Mouse (Mus musculus) CH12.LX (cell line): ENCODE measurements around the gene Rpl6. TPM values are rescaled to one million over a fixed set of nuclear protein-coding genes. Genes with fewer than 3 reads are reported as not detected.

Experiments used
- DNase-seq: peaks from one replicate; pipeline ENCODE4 v3.0.0-alpha.2; 2013; ENCODE audit errors: extremely low read depth
- H3K27ac ChIP-seq: 2 replicates; pipeline ENCODE4 v1.5.1; 2012; ENCODE audit warnings: low read depth, mild to moderate bottlenecking, control low read depth, moderate library complexity; ENCODE audit not compliant: insufficient read depth
- H3K27me3 ChIP-seq: replicated peaks from 2 replicates; pipeline ENCODE3; 2012; ENCODE audit warnings: inconsistent platforms
- H3K36me3 ChIP-seq, 2 experiments: replicated peaks in 1 of 2; 2 replicates each; pipeline versions ENCODE3 to v1.6.1; 2012; ENCODE audit warnings: inconsistent platforms in 1 of 2, low read length in 1 of 2, mild to moderate bottlenecking in 1 of 2, mixed read lengths in 1 of 2, moderate library complexity in 1 of 2; ENCODE audit not compliant: control insufficient read depth in 1 of 2, insufficient read depth in 1 of 2
- H3K4me1 ChIP-seq, 2 experiments: 2 replicates each; pipeline ENCODE4 v1.6.1; 2012; ENCODE audit warnings: inconsistent platforms in 1 of 2, moderate library complexity in 1 of 2; ENCODE audit not compliant: insufficient read depth in 2 of 2, control insufficient read depth in 1 of 2
- H3K4me2 ChIP-seq: 2 replicates; pipeline ENCODE4 v1.6.1; 2012; ENCODE audit warnings: low read depth, mild to moderate bottlenecking, control low read depth; ENCODE audit not compliant: poor library complexity, insufficient read depth, severe bottlenecking
- H3K4me3 ChIP-seq, 3 experiments: fragments of 150-350 bp in 1 of 3; sonication (generic) in 1 of 3; replicated peaks in 1 of 3; 2 replicates each; pipeline versions ENCODE3 to v1.5.1; 2011 to 2012; ENCODE audit warnings: low read depth in 2 of 3, low read length in 2 of 3, mild to moderate bottlenecking in 2 of 3, moderate library complexity in 2 of 3, control low read depth in 1 of 3, improper control_type of control experiment in 1 of 3, inconsistent platforms in 1 of 3, mixed read lengths in 1 of 3; ENCODE audit not compliant: poor library complexity in 1 of 3
- H3K79me2 ChIP-seq: replicated peaks from 2 replicates; pipeline ENCODE4 v1.6.1; 2012; ENCODE audit warnings: mild to moderate bottlenecking, moderate library complexity; ENCODE audit not compliant: control insufficient read depth, poor library complexity, insufficient read depth, severe bottlenecking; ENCODE audit errors: extremely low read depth
- H3K9ac ChIP-seq: 2 replicates; pipeline ENCODE4 v1.6.1; 2012; ENCODE audit warnings: low read depth, mild to moderate bottlenecking, control low read depth, moderate library complexity; ENCODE audit not compliant: insufficient read depth
- H3K9me3 ChIP-seq: replicated peaks from 2 replicates; pipeline ENCODE3; 2012; ENCODE audit warnings: low read length, inconsistent platforms, mixed read lengths
- CHD1 ChIP-seq: IDR thresholded peaks from 2 replicates; pipeline ENCODE4 v1.6.1; 2012; ENCODE audit warnings: low read depth, low read length, improper control_type of control experiment, inconsistent platforms
- CTCF ChIP-seq, 2 experiments: IDR thresholded peaks in 1 of 2; conservative IDR thresholded peaks in 1 of 2; 2 replicates each; pipeline ENCODE4 v1.5.1; 2011 to 2012; ENCODE audit warnings: low read depth in 2 of 2, low read length in 2 of 2, improper control_type of control experiment in 1 of 2, inconsistent platforms in 1 of 2, mild to moderate bottlenecking in 1 of 2, moderate library complexity in 1 of 2
- EP300 ChIP-seq: IDR thresholded peaks from 2 replicates; pipeline ENCODE4 v1.6.1; 2011; ENCODE audit warnings: low read length, improper control_type of control experiment
- IRF4 ChIP-seq: IDR thresholded peaks from 2 replicates; pipeline ENCODE4 v1.6.1; 2014; ENCODE audit warnings: low read depth, mild to moderate bottlenecking, inconsistent platforms, low read length, improper control_type of control experiment
- MAX ChIP-seq: IDR thresholded peaks from 2 replicates; pipeline ENCODE4 v1.6.1; 2011; ENCODE audit warnings: low read length, improper control_type of control experiment
- MAZ ChIP-seq: IDR thresholded peaks from 2 replicates; pipeline ENCODE4 v1.6.1; 2012; ENCODE audit warnings: low read depth, mild to moderate bottlenecking, inconsistent platforms, low read length, improper control_type of control experiment, moderate library complexity
- MXI1 ChIP-seq: IDR thresholded peaks from 2 replicates; pipeline ENCODE4 v1.6.1; 2011; ENCODE audit warnings: mild to moderate bottlenecking, low read depth, low read length, improper control_type of control experiment
- NRF1 ChIP-seq: IDR thresholded peaks from 2 replicates; pipeline ENCODE4 v1.6.1; 2014; ENCODE audit warnings: low read depth, mild to moderate bottlenecking, inconsistent platforms, low read length, improper control_type of control experiment, moderate library complexity
- TBP ChIP-seq: conservative IDR thresholded peaks from 2 replicates; pipeline ENCODE4 v1.6.1; 2011; ENCODE audit warnings: low read depth, low read length, improper control_type of control experiment
- UBTF ChIP-seq: IDR thresholded peaks from 2 replicates; pipeline ENCODE4 v1.6.1; 2012; ENCODE audit warnings: low read depth, mild to moderate bottlenecking, inconsistent platforms, low read length, improper control_type of control experiment, moderate library complexity
- USF1 ChIP-seq: IDR thresholded peaks from 2 replicates; pipeline ENCODE4 v1.6.1; 2014; ENCODE audit warnings: low read depth, mild to moderate bottlenecking, inconsistent platforms, low read length, improper control_type of control experiment
- ZMIZ1 ChIP-seq: IDR thresholded peaks from 2 replicates; pipeline ENCODE4 v1.6.1; 2012; ENCODE audit warnings: low read depth, mild to moderate bottlenecking, inconsistent platforms, low read length, improper control_type of control experiment
- dilution Hi-C: fragments of 300-500 bp; cut with MboI; formaldehyde crosslinking; loops from 2 replicates; pipeline ENCODE4 v1.14.3; 2020; ENCODE audit warnings: low sequenced_read_pairs; ENCODE audit not compliant: extremely low pct_unique_long_range_greater_than_20kb, extremely low pct_ligation_motif_present
- in situ Hi-C: fragments of 300-500 bp; cut with MboI; formaldehyde crosslinking; loops from 3 replicates; pipeline ENCODE4 v1.14.3; 2019; ENCODE audit warnings: low sequenced_read_pairs, low pct_ligation_motif_present, low pct_unique_long_range_greater_than_20kb, mixed read lengths
- polyA plus RNA-seq: library from polyadenylated mRNA; unstranded; fragments of >175 nt; gene quantifications from 2 replicates; pipeline ENCODE4 v1.2.1, GENCODE M21; 2012; ENCODE audit warnings: low read depth; ENCODE audit not compliant: insufficient read length
- total RNA-seq, 2 experiments: library from RNA; depleted of rRNA; stranded (reverse); fragments of 300-350 nt in 1 of 2; fragments of >200 nt in 1 of 2; gene quantifications; 2 replicates each; pipeline ENCODE4 v1.2.3; 2012 to 2014

The Rpl6 gene
- total and polyA plus RNA-seq, 3 experiments: 2,433 to 2,694 (median 2,607) TPM

- TF ChIP-seq MAZ (no peak), USF1 (no peak), TBP (no peak), NRF1 (no peak), MXI1 (no peak), EP300 (no peak), ZMIZ1 (no peak)
- in situ Hi-C loops: no loop called here
- peaks cover 0 to 17% of the 10 kb centered on the region in 2 experiments; a peak in 1 of 4 replicates for H3K4me1 ChIP-seq
Observed at GRCm38 (mm10) chr5:121162285-121162684, 42.0 kb upstream of the Rpl6 start.

GRCm38 (mm10) chr5:121162923-121163322 lies 41.4 kb upstream of the Rpl6 start:
- no peaks in the 10 kb centered on the region for H3K9me3 ChIP-seq
- H3K4me1 ChIP-seq: peaks cover 0 to 13% of the 10 kb centered on the region in 2 experiments; a peak in 1 of 4 replicates
- no peaks in the 10 kb centered on the region for H3K79me2 ChIP-seq
- no peak overlapping the region for H3K27ac ChIP-seq
- in situ Hi-C loops (no loop called here), dilution Hi-C loops (no loop called here)
- no peak overlapping the region for H3K4me3 ChIP-seq
- no peak overlapping the region for H3K9ac ChIP-seq
- no peaks in the 10 kb centered on the region for H3K27me3 ChIP-seq
- no peak overlapping the region for H3K4me2 ChIP-seq
- peaks cover 83 to 95% of the 10 kb centered on the region in 2 experiments for H3K36me3 ChIP-seq
- no peak for TF ChIP-seq MAZ
- DNase-seq: no peak

More at GRCm38 (mm10) chr5:121162285-121162684, 42.0 kb upstream of the Rpl6 start:
- H3K4me3 ChIP-seq: no peak overlapping the region
- no peak overlapping the region for H3K9ac ChIP-seq
- H3K27me3 ChIP-seq: no peaks in the 10 kb centered on the region
- H3K4me2 ChIP-seq: no peak overlapping the region
- no peaks in the 10 kb centered on the region for H3K79me2 ChIP-seq
- DNase-seq: no peak
- no peaks in the 10 kb centered on the region for H3K9me3 ChIP-seq
- H3K27ac ChIP-seq: no peak overlapping the region
- H3K36me3 ChIP-seq: peaks cover 85 to 97% of the 10 kb centered on the region in 2 experiments
- dilution Hi-C loops: no loop called here

GRCm38 (mm10) chr5:121166884-121167283 lies 37.4 kb upstream of the Rpl6 start:
- no peak overlapping the region for H3K4me2 ChIP-seq
- H3K27me3 ChIP-seq: no peaks in the 10 kb centered on the region
- H3K27ac ChIP-seq: no peak overlapping the region
- H3K9me3 ChIP-seq: no peaks in the 10 kb centered on the region
- in situ Hi-C loops: no loop called here
- peaks cover 67 to 82% of the 10 kb centered on the region in 2 experiments for H3K36me3 ChIP-seq
- no peak for DNase-seq
- no peaks in the 10 kb centered on the region for H3K79me2 ChIP-seq
- no peaks in the 10 kb centered on the region for H3K4me1 ChIP-seq
- dilution Hi-C loops: no loop called here
- TF ChIP-seq CTCF (conservative IDR thresholded peaks at IDR 0.05 in 1 of 2, IDR thresholded peaks at IDR 0.05 in 1 of 2; ENCODE audit: low read depth in 2 of 2, low read length in 2 of 2) (no peak), UBTF (no peak), IRF4 (no peak), ZMIZ1 (no peak), MXI1 (no peak), CHD1 (no peak), MAX (no peak)
- no peak overlapping the region for H3K4me3 ChIP-seq
- H3K9ac ChIP-seq: no peak overlapping the region
